Mouse (Mus musculus) cortical plate, adult 2 months (tissue): ENCODE results near the gene Fgfr2. TPM values are rescaled to one million over a fixed set of nuclear protein-coding genes. Genes with fewer than 3 reads are reported as not detected.

Experiments used
- H3K27ac ChIP-seq: fragments of 200-500 bp; 2 replicates; pipeline ENCODE4 v1.5.1; 2012; ENCODE audit warnings: low read length, control low read depth, inconsistent platforms; ENCODE audit not compliant: insufficient read depth
- H3K4me1 ChIP-seq: fragments of 200-500 bp; 2 replicates; pipeline ENCODE4 v1.6.1; 2011; ENCODE audit warnings: low read length; ENCODE audit not compliant: control insufficient read depth, insufficient read depth
- H3K4me3 ChIP-seq: fragments of 200-500 bp; 2 replicates; pipeline ENCODE4 v1.5.1; 2011; ENCODE audit warnings: mild to moderate bottlenecking, low read length, control low read depth; ENCODE audit not compliant: insufficient read depth
- CTCF ChIP-seq: fragments of 200-500 bp; IDR thresholded peaks from 2 replicates; pipeline ENCODE4 v1.5.1; 2011; ENCODE audit warnings: mild to moderate bottlenecking, control low read depth, low read length; ENCODE audit not compliant: insufficient read depth; ENCODE audit errors: extremely low read depth
- POLR2A ChIP-seq: fragments of 200-500 bp; IDR thresholded peaks from 2 replicates; pipeline ENCODE4 v1.6.1; 2011; ENCODE audit warnings: mild to moderate bottlenecking, low read length, control low read depth; ENCODE audit not compliant: insufficient read depth; ENCODE audit errors: extremely low read depth
- polyA plus RNA-seq: library from polyadenylated mRNA; depleted of rRNA; stranded (reverse); fragments of >200 nt; gene quantifications from 2 replicates; pipeline ENCODE4 v1.2.3, GENCODE M21; 2012

The Fgfr2 gene
- polyA plus RNA-seq, 1 experiment: 50.4 TPM

DNA sequence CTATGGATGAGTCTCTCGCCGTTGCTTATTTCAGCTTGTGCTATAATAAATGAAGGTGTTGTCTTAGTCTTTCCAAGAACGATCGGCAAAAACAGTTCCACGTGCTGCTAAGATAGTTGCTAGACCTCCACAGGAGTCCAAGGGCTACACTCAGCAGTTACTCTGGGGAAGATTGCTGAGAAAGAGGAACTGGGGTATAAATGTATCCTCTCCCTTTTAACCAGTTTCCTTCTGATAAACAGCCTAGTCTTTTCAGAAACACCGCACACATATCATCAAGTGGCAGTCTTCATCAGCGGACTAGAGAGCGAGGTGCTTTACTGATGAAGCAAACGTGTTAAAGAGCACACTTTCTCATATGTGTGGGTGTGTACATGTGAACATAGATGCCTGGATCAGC, 256.8 kb downstream of the Fgfr2 start:
- TF ChIP-seq CTCF (no peak), POLR2A (no peak)
- no peak overlapping the region for H3K27ac ChIP-seq
- no peak overlapping the region for H3K4me3 ChIP-seq
- H3K4me1 ChIP-seq: no peaks in the 10 kb centered on the region; the same call in 1 of the 2 replicates

DNA sequence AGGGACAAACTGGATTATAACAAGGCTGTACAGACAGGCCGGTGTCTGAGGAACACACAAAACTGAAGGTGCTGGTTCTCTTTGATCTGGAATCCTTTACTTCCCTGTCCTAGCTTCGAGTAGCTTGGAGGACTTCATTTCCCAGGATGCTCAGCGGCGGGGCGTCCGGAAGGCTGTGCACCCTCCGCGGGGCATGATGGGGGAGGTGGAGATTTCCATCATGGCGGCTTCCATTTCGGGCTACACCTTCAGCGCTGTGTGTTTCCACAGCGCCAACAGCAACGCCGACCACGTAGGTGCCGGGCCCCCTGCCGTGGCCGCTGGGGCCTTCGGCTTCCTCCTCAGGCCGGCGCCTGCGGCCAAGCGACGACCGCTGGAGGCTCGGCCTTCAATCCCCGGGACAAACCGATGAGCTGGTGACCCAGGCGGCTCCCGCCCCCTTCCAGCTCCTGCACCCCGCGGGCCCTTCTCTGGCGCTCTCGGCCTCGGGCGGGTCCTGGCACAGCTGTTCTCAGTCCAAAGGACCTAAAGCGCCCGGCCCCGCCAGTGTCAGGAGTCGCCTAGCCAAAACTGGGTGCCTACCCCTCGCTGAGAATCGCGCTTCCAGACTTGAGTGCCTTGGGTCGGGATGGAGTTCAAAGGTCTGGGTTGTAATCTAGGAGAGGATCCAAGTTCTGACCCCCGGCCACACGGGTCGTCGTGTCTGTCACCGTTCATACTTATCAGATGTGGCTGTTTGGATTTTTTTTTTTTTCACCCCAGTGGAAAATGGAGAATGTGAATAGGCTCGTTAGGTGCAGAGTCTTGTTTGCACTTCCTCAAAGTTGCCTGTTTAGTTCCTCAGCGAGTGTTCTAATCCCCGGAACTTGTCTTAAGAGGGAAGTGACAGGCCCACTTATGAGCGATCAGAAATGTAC, 263.9 kb downstream of the Fgfr2 start, which contains the start of gene Abraxas2:
Abraxas2 (plus strand) TSS at position 184 of the 917 bp plus-strand sequence.
- H3K4me1 ChIP-seq: no peaks in the 10 kb centered on the region
- TF ChIP-seq POLR2A: peak; percentile 51; the same call in 1 of the 2 replicates
- no peak for TF ChIP-seq CTCF

DNA sequence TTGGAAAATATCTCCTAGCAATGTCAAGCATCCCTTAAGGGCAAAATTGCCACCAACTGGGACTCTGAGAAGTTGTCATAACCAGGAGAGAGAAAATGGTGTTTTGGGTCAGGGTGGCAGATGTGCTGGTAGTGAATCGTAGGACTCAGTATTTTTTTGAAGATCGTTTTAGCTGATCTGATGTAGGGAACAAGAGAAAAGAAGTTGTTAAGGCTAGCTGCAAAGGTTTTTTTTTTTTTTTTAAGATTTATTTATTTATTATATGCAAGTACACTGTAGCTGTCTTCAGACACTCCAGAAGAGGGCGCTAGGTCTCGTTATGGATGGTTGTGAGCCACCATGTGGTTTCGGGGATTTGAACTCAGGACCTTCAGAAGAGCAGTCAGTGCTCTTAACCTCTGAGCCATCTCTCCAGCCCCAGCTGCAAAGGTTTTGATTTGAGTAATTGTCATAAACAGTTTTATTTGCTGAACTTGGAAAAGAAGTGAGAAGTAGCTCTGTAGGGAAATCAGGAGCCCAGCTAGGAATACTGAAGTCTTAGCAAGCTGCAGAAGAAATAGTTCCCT, 265.0 kb downstream of the Fgfr2 start:
- no peak for TF ChIP-seq CTCF
- TF ChIP-seq POLR2A: no peak
- Histone ChIP-seq H3K4me1 (no peaks in the 10 kb centered on the region), H3K4me3 (no peak overlapping the region; the same call in 1 of the 2 replicates), H3K27ac (no peak overlapping the region)

More for the DNA sequence above, 263.9 kb downstream of the Fgfr2 start, which contains the start of gene Abraxas2:
- H3K27ac ChIP-seq: 0 out of 2 replicates have a peak within 1 kb of the TSS, but pooled peaks have one; percentile 38
- peak within 1 kb of the TSS; percentile 59 for H3K4me3 ChIP-seq

DNA sequence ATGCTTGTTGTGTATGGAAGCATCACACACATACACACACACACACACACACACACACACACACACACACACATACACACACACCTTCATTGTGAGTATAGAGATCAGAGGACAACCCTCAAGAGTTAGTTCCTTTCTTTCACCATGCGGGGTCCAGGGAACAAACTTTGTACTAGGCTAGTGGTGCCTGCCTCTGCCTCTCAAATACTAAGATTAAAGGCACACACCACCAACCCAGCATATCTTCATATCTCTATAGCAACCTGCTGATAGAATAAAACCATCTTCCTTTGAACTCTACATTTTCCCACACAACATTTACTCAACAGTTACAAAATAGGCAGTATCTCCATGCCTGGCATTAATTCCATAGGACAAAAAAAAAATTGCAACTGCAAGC, 267.1 kb downstream of the Fgfr2 start:
- no peak for TF ChIP-seq CTCF
- TF ChIP-seq POLR2A: no peak
- H3K4me1 ChIP-seq: no peaks in the 10 kb centered on the region; the same call in 1 of the 2 replicates
- no peak overlapping the region for H3K4me3 ChIP-seq
- no peak overlapping the region for H3K27ac ChIP-seq

DNA sequence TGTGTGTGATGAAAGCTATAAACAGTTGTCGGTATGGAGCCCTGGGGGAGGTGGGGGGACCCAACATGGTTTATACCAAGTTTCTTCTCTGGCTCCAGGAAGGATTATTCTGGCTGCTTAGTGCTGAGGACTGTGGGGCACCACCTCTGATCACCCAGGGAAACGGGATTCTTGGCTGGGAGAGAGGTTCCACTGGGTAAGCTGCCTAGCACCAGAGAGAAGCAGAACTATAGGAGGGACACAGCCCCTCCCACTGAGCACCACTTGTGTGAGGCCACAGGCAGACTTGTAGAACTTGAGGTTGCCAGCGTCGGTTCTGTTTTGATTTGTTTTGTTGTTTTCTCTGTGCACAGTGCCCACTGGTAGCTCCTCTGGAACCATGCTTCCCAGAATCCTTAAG, 269.2 kb downstream of the Fgfr2 start:
- no peak overlapping the region for H3K27ac ChIP-seq

DNA sequence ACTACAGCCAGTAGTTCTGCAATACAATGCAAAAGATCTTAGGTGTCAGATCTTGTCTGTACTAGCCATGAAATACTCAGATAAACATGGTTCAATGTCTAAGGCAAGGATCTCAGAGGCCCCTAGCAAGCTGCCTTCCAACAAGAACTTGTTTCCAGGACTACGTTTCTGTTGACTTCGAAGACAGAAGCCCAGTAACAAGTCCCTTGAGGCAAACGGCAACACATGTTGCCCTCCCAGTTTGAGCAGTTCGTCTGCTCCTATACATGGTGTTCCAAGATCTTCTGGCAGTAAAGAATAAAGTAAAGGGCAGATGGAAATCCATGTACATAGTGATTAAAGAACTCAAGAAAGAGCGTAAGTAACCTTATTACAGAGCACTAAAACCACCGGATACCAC, 269.8 kb downstream of the Fgfr2 start:
- H3K27ac ChIP-seq: no peak overlapping the region
- TF ChIP-seq POLR2A (no peak), CTCF (no peak)
- H3K4me1 ChIP-seq: no peaks in the 10 kb centered on the region; the same call in 1 of the 2 replicates
- H3K4me3 ChIP-seq: no peak overlapping the region

More for the DNA sequence above, 269.2 kb downstream of the Fgfr2 start:
- no peaks in the 10 kb centered on the region; the same call in 1 of the 2 replicates for H3K4me1 ChIP-seq
- no peak for TF ChIP-seq CTCF
- no peak for TF ChIP-seq POLR2A
- H3K4me3 ChIP-seq: no peak overlapping the region

DNA sequence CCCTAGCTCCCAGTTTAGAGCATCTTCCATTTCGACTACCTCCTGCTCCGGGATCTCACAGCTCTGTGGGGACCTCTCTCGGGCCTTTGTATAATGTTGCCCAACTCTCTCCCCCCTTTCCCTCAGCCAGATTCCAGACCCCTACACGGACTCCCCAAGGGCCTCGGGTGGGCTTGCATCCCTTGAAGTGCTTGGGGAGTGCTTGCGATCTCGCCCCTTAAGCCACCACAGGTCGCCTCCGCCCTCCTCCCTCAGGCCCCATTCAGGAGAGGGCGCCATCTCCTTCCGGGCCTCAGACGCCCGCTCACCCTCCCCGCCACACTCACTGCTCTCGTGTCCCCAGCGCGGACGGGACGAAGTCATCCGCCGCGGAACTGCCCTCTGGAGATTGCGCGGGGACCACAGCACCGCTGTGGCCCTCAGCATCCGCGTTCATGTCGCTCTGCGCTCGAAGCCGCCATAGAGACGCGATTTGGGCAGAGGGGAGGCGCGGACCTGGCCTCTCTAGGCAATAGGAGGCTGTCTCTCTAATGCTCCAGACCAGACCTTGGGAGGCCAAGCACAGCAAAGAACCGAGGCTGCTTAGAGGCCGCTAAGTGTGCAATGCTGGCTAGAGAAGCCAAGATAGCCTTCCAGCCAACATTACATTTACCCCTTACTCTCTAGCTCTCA, 270.8 kb downstream of the Fgfr2 start, which contains the start of gene Eef1akmt2:
Eef1akmt2 (minus strand) TSS at position 501 of the 672 bp plus-strand sequence.
- H3K27ac ChIP-seq: peak within 1 kb of the TSS; percentile 88
- TF ChIP-seq POLR2A (peak; percentile 72), CTCF (no peak)
- no peaks in the 10 kb centered on the region; the same call in 1 of the 2 replicates for H3K4me1 ChIP-seq
- peak within 1 kb of the TSS; percentile 59 for H3K4me3 ChIP-seq

DNA sequence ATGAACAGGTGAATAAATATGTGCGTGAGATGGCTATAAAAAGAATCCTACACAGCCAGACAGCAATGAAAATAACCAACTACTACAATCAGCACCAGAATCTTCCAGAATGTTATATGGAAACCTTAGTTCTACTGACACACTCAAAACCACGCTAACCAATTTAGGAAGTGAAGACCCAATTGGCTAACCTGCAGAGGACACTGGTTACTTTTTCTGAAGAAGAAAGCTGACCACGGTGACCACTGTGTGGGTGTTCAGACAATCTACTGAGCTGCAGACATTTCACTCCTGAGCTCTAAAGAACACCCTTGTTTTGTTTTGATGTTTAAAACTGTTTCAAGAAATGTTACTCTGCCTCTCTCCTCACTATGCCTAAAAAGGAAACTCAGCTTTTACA, 280.0 kb downstream of the Fgfr2 start:
- TF ChIP-seq CTCF (no peak), POLR2A (no peak)
- H3K4me1 ChIP-seq: no peaks in the 10 kb centered on the region
- no peak overlapping the region for H3K4me3 ChIP-seq
- no peak overlapping the region for H3K27ac ChIP-seq

DNA sequence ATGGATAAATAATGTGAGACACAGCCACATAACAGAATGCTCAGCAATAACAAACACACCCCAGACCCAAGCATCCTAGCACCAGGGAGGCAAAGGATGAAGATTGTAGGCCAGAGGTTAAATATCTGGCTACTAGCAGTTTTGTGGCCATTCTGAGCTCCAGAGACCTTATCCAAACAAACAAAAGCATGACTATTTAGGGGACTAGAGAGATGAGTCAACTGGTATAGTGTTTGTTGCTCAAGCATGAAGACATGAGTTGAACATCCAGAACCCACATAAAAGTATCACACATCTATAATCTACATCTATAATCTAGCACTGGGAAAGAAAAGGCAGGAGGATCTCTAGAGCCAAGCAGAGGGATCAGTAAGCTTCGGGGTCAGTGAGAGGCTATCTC, 280.7 kb downstream of the Fgfr2 start:
- H3K27ac ChIP-seq: no peak overlapping the region
- no peaks in the 10 kb centered on the region for H3K4me1 ChIP-seq
- no peak overlapping the region for H3K4me3 ChIP-seq
- TF ChIP-seq POLR2A: no peak
- no peak for TF ChIP-seq CTCF

DNA sequence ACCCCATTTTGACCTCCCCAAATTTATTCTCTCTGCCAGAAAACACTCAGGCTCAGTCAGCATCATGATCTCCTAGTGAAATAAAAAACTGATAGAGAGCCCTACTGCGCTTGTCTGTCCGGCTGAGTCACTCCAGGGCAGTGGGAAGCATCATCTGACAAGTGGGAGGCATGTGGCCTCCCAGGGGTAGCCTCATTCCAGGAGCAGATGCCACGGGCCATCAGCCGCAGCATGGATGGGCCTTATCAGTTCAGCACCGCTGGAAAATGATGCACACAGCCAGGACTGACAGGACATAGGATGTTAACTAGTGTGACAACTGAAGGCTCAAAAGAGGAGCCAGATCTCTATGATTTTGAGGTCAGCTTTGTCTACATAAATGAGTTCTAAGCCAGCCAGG, 281.9 kb downstream of the Fgfr2 start:
- no peak for TF ChIP-seq CTCF
- no peak for TF ChIP-seq POLR2A
- H3K27ac ChIP-seq: no peak overlapping the region

More for the DNA sequence above, 281.9 kb downstream of the Fgfr2 start:
- no peaks in the 10 kb centered on the region for H3K4me1 ChIP-seq
- no peak overlapping the region for H3K4me3 ChIP-seq
